Mouse (Mus musculus) megakaryocyte progenitor cell, adult 5-6 weeks (primary cell): ENCODE results near the gene S1pr5. TPM values are rescaled to one million over a fixed set of nuclear protein-coding genes. Genes with fewer than 3 reads are reported as not detected.
"Not testable (repeated sequence)": the region's sequence is repeated elsewhere in the genome, so short reads cannot be mapped to it uniquely, and the experiment has no call there.

Source experiments
- ATAC-seq: replicated peaks from 2 replicates; pipeline ENCODE4 v1.8.0; 2016; ENCODE audit warnings: mild to moderate bottlenecking, moderate TSS enrichment, inconsistent platforms; ENCODE audit not compliant: poor library complexity
- total RNA-seq, 2 experiments: library from RNA; stranded (forward) in 1 of 2; stranded (reverse) in 1 of 2; fragments of 157-497, 149-512 nt in 1 of 2; fragments of 200-1000 nt in 1 of 2; gene quantifications; 2 replicates each; pipeline versions ENCODE4 v1.2.3 to v1.2.4; 2015 to 2017

The S1pr5 gene
- total RNA-seq (2015) (0.10 TPM in 1 of 2 replicates, not detected in the other), total RNA-seq (2017) (0.29 TPM in 1 of 2 replicates, not detected in the other)

- peak; percentile 35; the same call in 1 of the 2 replicates for ATAC-seq
Observed at GRCm38 (mm10) chr9:21248326-21248725, at the start of gene S1pr5. Gene S1pr5, minus strand, starts transcription at chr9:21248443.

- ATAC-seq = no peak
Observed at GRCm38 (mm10) chr9:21292271-21292670, 44.0 kb upstream of the S1pr5 start.

DNA sequence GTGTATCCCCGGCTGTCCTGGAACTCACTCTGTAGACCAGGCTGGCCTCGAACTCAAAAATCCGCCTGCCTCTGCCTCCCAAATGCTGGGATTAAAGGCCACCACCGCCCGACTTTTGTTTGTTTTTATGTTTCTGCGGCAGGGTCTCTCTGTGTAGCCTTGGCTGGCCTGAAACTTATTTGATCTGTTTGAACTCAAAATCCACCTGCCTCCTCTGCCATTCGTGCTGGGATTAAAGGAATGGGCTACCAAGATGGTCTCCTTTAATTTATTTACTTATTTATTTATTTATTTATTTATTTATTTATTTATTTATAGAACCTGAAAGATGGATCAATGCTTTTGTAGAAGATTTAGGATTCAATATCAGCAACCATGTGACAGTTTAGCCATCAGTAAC lies 43.6 kb upstream of the S1pr5 start:
- not testable (repeated sequence) for ATAC-seq

DNA sequence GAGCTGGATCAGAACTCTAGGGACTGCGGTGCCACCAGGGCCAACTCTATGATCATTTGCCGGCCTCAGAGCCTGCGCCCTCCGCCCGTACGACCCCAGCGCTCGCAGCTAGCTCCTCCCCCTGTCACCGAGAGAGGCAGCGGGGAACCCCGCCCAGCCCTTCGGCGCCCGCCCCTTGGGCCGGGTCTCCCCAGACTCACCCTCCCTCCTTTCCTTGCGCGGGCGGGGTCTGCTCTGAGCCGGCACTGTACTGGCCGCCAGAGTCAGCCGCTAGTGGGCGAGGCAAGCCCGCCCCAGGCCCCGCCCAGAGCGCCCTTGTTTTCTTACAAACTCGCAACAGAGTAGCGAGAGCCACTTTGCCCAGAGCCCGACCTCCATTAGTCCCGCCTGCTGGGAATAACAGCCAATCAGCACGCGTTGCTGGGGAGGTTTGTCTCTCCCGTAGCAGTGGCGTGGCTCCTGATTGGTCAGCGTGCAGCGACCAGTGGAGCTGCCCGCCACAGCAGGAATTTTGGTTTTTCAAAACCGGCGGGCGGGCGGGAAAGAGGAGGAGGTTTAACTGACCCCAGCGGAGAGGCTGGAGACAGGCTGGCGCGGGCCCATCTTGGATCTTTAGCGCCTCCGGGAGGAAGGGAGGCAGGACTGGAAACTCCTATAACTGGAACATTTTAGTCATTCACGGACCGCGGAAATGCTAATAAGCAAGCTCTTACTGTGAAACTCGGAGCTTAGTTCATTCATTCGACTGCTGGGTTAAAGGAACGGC lies 43.0 kb upstream of the S1pr5 start, which contains the start of gene Cdkn2d:
Gene Cdkn2d (minus strand): TSS at position 386 of the 766 bp plus-strand sequence.
- ATAC-seq = peak; percentile 65

DNA sequence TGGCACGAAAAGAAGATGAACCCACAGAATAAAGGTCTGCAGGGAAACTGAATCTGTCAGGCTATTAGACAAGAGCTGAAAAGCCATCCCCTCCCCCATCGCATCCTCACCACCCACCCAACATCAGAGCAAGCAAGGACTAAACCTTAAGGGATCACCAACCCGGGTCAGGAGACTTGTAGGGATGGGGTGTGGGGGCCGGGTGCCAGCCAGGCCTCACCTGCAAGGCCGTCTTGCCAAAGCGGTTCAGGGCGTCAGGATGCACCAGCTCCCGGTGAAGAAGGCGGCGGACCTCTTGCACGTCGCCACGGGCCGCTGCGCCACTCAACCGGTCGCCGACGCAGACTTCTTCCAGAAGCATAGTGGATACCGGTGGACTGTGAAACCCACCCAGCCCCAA lies 42.3 kb upstream of the S1pr5 start:
- peak; percentile 1 for ATAC-seq

DNA sequence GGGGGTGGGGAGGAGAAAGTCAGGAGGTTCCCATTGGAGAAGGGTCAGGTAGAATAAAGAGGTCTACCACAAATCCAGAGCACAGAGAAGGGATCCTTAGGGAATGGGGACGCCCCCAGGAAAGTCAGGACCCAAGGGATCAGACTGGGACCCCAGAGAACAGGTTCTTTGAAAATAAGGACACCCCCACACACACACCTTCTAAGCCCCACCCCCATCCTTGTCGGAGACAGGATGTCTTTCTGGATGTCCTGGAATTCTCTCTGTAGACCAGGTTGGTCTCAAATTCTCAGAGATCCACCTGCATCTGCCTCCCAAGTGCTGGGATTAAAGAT lies 41.1 kb upstream of the S1pr5 start:
- ATAC-seq = no peak

GRCm38 (mm10) chr9:21288404-21289336 lies 40.4 kb upstream of the S1pr5 start:
- ATAC-seq = no peak

DNA sequence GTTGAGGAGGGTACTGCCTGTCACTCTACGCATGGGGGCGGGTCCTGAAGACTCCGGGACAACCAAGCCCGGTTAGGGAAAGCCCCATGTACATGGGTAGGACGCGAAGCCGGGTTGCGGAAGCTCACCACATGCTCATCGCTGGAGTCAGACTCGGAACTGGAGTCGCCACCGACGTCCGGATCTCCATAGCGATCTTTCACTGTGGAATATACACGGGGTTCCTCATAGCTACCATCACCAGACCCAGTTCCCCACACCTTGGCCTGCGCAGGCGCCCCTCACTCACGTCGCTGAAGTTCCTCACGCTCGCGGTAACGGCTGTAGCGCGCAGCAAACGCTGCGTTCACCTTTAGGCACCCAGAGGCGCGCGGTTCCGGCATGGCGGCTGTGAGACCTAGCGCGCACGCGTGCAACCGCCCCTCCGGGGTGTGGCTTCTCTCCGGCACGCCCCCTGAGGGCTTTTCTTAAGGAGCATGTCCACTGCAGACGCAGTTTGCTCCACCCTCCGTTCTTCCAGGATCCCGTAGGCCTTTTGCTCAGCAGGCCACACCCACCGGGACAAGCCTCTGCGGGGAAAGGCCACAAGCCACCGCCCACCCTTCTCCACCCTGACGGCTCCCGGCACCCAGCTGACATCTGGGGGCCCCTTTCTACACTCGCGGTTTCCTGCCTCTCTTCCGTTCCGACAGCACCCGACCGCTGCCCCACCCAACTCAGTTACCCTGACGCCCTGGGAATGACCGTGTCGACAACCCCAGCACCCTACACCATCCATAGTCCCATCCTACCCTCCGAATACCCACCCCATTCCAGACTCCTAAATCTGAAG lies 39.5 kb upstream of the S1pr5 start, which contains the start of gene Kri1:
Gene Kri1 (minus strand): TSS at position 399 of the 832 bp plus-strand sequence.
- peak; percentile 67 for ATAC-seq

- peak; percentile 5; the same call in 1 of the 2 replicates for ATAC-seq
Observed at GRCm38 (mm10) chr9:21286753-21287152, 38.5 kb upstream of the S1pr5 start.

DNA sequence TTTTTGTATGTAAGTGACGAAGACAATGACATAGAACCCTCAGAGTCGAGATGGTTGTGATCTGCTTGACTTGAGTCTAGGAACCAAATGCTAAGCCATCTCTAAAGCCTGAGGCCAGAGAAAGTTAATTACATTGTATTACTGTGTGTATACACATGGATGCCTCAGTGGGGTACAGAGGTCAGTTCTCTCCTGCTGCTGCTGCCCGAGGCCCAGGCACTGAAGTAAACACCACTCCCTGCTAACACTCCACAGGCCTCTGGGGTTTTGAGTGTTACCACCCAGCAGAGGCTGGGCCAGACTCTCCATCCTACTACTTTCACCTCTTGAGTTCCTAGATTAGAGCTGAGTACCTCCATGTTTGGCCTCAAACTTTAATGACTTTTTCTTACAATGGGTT lies 35.8 kb upstream of the S1pr5 start:
- ATAC-seq = no peak

DNA sequence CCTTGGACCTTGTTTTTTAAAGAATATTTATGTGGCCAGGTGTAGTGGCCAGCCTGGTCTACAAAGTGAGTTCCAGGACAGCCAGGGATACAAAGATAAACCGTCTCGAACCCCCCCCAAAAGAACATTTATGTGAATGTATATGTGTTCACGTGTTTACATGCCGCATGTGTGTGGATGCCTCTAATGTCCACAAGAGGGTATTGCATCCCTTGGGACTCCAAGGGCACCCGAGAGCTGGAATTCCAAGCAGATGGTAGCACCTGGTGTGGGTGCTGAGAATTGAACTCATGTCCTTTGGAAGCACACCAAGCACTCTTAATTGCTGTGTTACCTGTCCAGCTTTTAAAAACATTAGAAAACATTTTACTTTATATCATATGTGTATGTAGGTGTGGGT lies 35.3 kb upstream of the S1pr5 start:
- no peak for ATAC-seq

DNA sequence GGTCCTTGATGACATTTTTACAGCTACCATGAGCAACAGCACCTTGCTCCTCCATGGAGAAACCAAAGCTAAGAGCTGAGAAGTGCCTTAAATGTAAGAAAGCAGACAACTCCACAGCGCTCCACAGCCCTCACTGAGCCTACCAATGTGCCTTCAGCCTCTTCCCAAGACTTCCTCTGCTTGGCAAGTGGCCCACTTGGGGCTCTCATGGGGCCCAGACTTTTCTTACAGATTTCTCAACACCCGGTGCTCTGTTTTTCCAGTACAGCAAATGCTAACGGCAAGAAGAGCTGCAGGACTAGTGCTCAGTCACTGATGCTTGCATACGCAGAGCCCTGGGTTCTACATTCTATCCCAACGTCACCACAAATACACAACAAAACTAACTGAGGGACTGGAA lies 29.5 kb upstream of the S1pr5 start:
- ATAC-seq = no peak

- no peak for ATAC-seq
Observed at GRCm38 (mm10) chr9:21276307-21276706, 28.1 kb upstream of the S1pr5 start.

GRCm38 (mm10) chr9:21275727-21276126 lies 27.5 kb upstream of the S1pr5 start:
- ATAC-seq = no peak

- no peak for ATAC-seq
Observed at GRCm38 (mm10) chr9:21275013-21275710, 26.9 kb upstream of the S1pr5 start.

GRCm38 (mm10) chr9:21274336-21274735 lies 26.1 kb upstream of the S1pr5 start:
- ATAC-seq = no peak

GRCm38 (mm10) chr9:21273520-21274228 lies 25.4 kb upstream of the S1pr5 start:
- ATAC-seq = no peak

DNA sequence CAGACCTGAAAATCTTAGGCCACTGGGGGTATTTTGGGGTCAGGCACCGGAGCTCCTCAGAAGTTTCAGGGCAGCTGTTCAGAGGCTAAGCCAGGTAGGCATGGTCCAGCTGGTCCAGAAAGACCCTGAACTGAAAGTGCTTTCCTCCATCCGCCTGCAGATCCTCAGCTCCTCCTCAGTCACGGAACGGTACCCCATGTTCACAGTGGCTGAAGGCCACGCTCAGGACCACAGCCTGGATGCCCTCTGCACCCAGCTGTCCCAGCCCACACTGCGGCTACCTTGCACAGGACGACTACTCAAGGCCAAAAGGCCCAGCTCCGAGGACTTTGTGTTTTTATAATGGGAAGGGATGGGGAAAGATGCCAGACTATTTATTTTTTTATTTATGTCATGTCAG lies 24.9 kb upstream of the S1pr5 start:
- no peak for ATAC-seq

GRCm38 (mm10) chr9:21272391-21272790 lies 24.1 kb upstream of the S1pr5 start:
- ATAC-seq = no peak

DNA sequence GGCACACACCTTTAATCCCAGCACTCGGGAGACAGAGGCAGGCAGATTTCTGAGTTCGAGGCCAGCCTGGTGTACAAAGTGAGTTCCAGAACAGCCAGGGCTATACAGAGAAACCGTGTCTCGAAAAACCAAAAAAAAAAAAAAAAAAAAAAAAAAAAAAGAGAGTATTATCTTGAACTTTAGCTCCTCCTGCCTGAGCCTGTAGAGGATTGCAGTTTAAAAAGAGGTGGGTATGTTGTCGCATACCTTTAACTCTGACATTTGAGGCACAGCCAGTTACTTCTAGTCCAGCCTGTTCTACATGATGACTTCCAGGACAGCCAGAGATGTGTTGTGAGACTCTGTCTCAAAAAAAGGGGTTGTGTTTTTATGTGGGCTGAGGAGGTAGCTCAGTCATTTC lies 21.3 kb upstream of the S1pr5 start:
- not testable (repeated sequence) for ATAC-seq
